Mouse (Mus musculus) liver, adult 2 months (tissue): Measurements from ENCODE around the gene Mindy1. TPM values are rescaled to one million over a fixed set of nuclear protein-coding genes. Genes with fewer than 3 reads are reported as not detected.

Source experiments
- DNase-seq: peaks from one replicate; pipeline ENCODE4 v3.0.0-alpha.2; 2011; ENCODE audit warnings: low read depth, low spot score; ENCODE audit errors: extremely low read depth
- H3K27ac ChIP-seq: fragments of 200-500 bp; replicated peaks from 2 replicates; pipeline ENCODE4 v1.5.1; 2012; ENCODE audit warnings: low read depth, mild to moderate bottlenecking, control low read depth, inconsistent platforms, low read length; ENCODE audit not compliant: insufficient read depth
- H3K27me3 ChIP-seq: fragments of 200-500 bp; 2 replicates; pipeline ENCODE4 v1.6.1; 2012; ENCODE audit warnings: mild to moderate bottlenecking, moderate library complexity, low read length, inconsistent platforms; ENCODE audit not compliant: control insufficient read depth, insufficient read depth
- H3K36me3 ChIP-seq: fragments of 200-500 bp; 2 replicates; pipeline ENCODE4 v1.6.1; 2012; ENCODE audit warnings: low read length, inconsistent platforms; ENCODE audit not compliant: control insufficient read depth, insufficient read depth
- H3K4me1 ChIP-seq: fragments of 200-500 bp; 2 replicates; pipeline ENCODE4 v1.6.1; 2011; ENCODE audit warnings: low read length; ENCODE audit not compliant: control insufficient read depth, insufficient read depth
- H3K4me3 ChIP-seq: fragments of 200-500 bp; 2 replicates; pipeline ENCODE4 v1.5.1; 2011; ENCODE audit warnings: low read depth, mild to moderate bottlenecking, control low read depth, low read length, moderate library complexity; ENCODE audit not compliant: insufficient read depth
- H3K79me2 ChIP-seq: fragments of 200-500 bp; 2 replicates; pipeline ENCODE4 v1.6.1; 2012; ENCODE audit warnings: inconsistent platforms, mild to moderate bottlenecking, low read length, moderate library complexity; ENCODE audit not compliant: control insufficient read depth, insufficient read depth
- H3K9ac ChIP-seq: fragments of 200-500 bp; 2 replicates; pipeline ENCODE4 v1.6.1; 2012; ENCODE audit warnings: low read depth, mild to moderate bottlenecking, control low read depth, inconsistent platforms, low read length
- CTCF ChIP-seq: fragments of 200-500 bp; IDR thresholded peaks from 2 replicates; pipeline ENCODE4 v1.5.1; 2011; ENCODE audit warnings: low read depth, low read length, control low read depth
- POLR2A ChIP-seq: fragments of 200-500 bp; IDR thresholded peaks from 2 replicates; pipeline ENCODE4 v1.6.1; 2011; ENCODE audit warnings: low read length, control low read depth; ENCODE audit not compliant: insufficient read depth; ENCODE audit errors: extremely low read depth
- WGBS: fragments of 180-500 bp; shearing (Covaris S2); methylation state at CpG from one replicate; pipeline ENCODE4 v1.1.7; 2018; 5-methylcytosine and 5-hydroxymethylcytosine counted together
- polyA plus RNA-seq: library from polyadenylated mRNA; depleted of rRNA; stranded (reverse); fragments of >200 nt; gene quantifications from 2 replicates; pipeline ENCODE4 v1.2.3, GENCODE M21; 2012
- total RNA-seq: library from RNA; depleted of rRNA; stranded (reverse); fragments of >200 nt; gene quantifications from 2 replicates; pipeline ENCODE4 v1.2.3, GENCODE M21; 2014

The Mindy1 gene
- total and polyA plus RNA-seq, 2 experiments: 56.6 to 137 TPM

- DNase-seq: peak; percentile 95
- no peaks in the 10 kb centered on the region for H3K27me3 ChIP-seq
- peaks cover 33% of the 10 kb centered on the region for H3K36me3 ChIP-seq
- peak overlapping the region; percentile 1; the same call in 1 of the 2 replicates for H3K4me3 ChIP-seq
- peaks cover 20% of the 10 kb centered on the region; the same call in 1 of the 2 replicates for H3K79me2 ChIP-seq
- H3K4me1 ChIP-seq: peaks cover 25% of the 10 kb centered on the region
- peak overlapping the region; percentile 37 for H3K9ac ChIP-seq
- WGBS: 19% methylated on average over 5 of the region's 5 CpGs
- TF ChIP-seq CTCF: no peak
- no peak for TF ChIP-seq POLR2A
- H3K27ac ChIP-seq: peak overlapping the region; percentile 97
These were observed 4.9 kb downstream of the Mindy1 start for GRCm38 (mm10) chr3:95286011-95286410.

- peak overlapping the region; percentile 69 for H3K27ac ChIP-seq
- 69% methylated on average over 7 of the region's 7 CpGs for WGBS
These were observed 5.4 kb downstream of the Mindy1 start for GRCm38 (mm10) chr3:95286510-95286909.

GRCm38 (mm10) chr3:95287541-95287940, 6.4 kb downstream of the Mindy1 start:
- no peak overlapping the region for H3K27ac ChIP-seq
- H3K9ac ChIP-seq: no peak overlapping the region
- no peaks in the 10 kb centered on the region for H3K27me3 ChIP-seq
- H3K4me1 ChIP-seq: peaks cover 32% of the 10 kb centered on the region
- peaks cover 45% of the 10 kb centered on the region for H3K36me3 ChIP-seq
- DNase-seq: no peak
- H3K4me3 ChIP-seq: no peak overlapping the region
- H3K79me2 ChIP-seq: peaks cover 20% of the 10 kb centered on the region; the same call in 1 of the 2 replicates
- TF ChIP-seq POLR2A: no peak
- no peak for TF ChIP-seq CTCF
- 81% methylated on average over 3 of the region's 3 CpGs for WGBS

More at GRCm38 (mm10) chr3:95286510-95286909, 5.4 kb downstream of the Mindy1 start:
- Histone ChIP-seq H3K36me3 (peaks cover 38% of the 10 kb centered on the region), H3K27me3 (no peaks in the 10 kb centered on the region), H3K9ac (peak overlapping the region; percentile 37), H3K4me1 (peaks cover 26% of the 10 kb centered on the region), H3K4me3 (peak overlapping the region; percentile 1; the same call in 1 of the 2 replicates), H3K79me2 (peaks cover 20% of the 10 kb centered on the region; the same call in 1 of the 2 replicates)
- DNase-seq: no peak
- TF ChIP-seq POLR2A (no peak), CTCF (no peak)

GRCm38 (mm10) chr3:95289419-95289818, 8.3 kb downstream of the Mindy1 start:
- no peak for DNase-seq
- peaks cover 45% of the 10 kb centered on the region for H3K4me1 ChIP-seq
- WGBS: 84% methylated on average over 4 of the region's 4 CpGs
- H3K27ac ChIP-seq: no peak overlapping the region
- TF ChIP-seq POLR2A (no peak), CTCF (no peak)
- H3K79me2 ChIP-seq: peaks cover 11% of the 10 kb centered on the region; the same call in 1 of the 2 replicates
- H3K9ac ChIP-seq: no peak overlapping the region
- no peaks in the 10 kb centered on the region for H3K27me3 ChIP-seq
- peaks cover 55% of the 10 kb centered on the region for H3K36me3 ChIP-seq
- H3K4me3 ChIP-seq: no peak overlapping the region

- no peak overlapping the region for H3K27ac ChIP-seq
These were observed 9.0 kb downstream of the Mindy1 start for GRCm38 (mm10) chr3:95290156-95290555.

GRCm38 (mm10) chr3:95291041-95291440, 9.9 kb downstream of the Mindy1 start:
- Histone ChIP-seq H3K79me2 (peaks cover 7% of the 10 kb centered on the region; the same call in 1 of the 2 replicates), H3K27me3 (no peaks in the 10 kb centered on the region), H3K27ac (no peak overlapping the region), H3K9ac (0 out of 2 replicates have a peak overlapping the region, but pooled peaks have one; percentile 1), H3K4me1 (peaks cover 45% of the 10 kb centered on the region), H3K36me3 (peaks cover 60% of the 10 kb centered on the region), H3K4me3 (no peak overlapping the region)
- no peak for TF ChIP-seq CTCF
- no peak for DNase-seq
- 49% methylated on average over 4 of the region's 4 CpGs for WGBS

More at GRCm38 (mm10) chr3:95290156-95290555, 9.0 kb downstream of the Mindy1 start:
- TF ChIP-seq CTCF (no peak), POLR2A (no peak)
- no peaks in the 10 kb centered on the region for H3K27me3 ChIP-seq
- DNase-seq: no peak
- peaks cover 44% of the 10 kb centered on the region for H3K4me1 ChIP-seq
- no peak overlapping the region for H3K4me3 ChIP-seq
- H3K36me3 ChIP-seq: peaks cover 60% of the 10 kb centered on the region
- H3K9ac ChIP-seq: no peak overlapping the region
- H3K79me2 ChIP-seq: peaks cover 7% of the 10 kb centered on the region; the same call in 1 of the 2 replicates
- 61% methylated on average over 6 of the region's 6 CpGs for WGBS
